Mouse (Mus musculus) testis, postnatal 10 days (tissue): ENCODE results near the gene Hsdl2.
"Not testable (repeated sequence)": the region's sequence is repeated elsewhere in the genome, so short reads cannot be mapped to it uniquely, and the experiment has no call there.

Experiments
- DNase-seq: peaks from one replicate; pipeline ENCODE4 v3.0.0; 2021; ENCODE audit warnings: low spot score

Gene Hsdl2

DNA sequence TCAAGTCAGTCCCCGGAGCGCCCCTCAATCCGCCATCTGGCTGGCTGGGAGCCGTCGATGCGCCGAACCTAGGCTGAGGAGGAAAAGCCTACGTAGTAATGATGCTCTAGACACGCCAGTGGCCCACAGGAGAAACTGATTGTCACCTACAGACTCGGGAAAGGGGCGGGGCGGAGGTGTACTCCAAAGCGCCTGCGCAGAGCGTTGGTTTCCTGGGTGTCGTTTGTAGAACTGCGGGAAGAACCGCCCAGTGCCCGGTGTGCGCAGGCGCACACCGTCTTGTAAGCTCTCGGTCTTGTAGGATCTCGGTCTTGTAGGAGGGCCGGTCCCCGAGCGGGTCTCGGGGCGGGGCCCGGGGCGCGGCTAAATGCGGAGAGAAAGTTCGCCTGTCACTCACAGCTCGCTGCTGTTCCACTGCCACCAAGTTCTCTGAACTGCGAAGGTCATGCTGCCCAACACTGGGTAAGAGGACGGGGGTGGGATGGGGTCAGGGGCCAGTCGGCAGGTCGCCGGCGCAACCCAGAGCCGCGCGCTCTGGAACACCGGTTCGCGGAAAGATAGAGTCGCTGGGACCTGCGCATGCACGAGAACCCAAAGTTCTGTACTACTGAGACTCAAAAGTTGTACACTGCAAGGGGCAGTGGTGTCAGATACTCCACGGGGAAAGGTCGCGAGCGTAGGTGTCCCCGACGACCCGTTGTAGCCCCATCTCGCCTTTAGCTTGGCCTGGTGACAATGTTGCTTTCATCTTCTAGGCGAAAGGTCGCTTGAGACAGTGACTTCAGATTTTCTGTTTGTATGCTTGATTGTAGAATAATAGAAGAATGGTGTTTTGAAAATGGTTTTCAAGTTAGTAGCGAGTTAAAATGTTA lies at the start of gene Hsdl2:
TSS of gene Hsdl2 (plus strand) at position 250 of the 872 bp plus-strand sequence.
- DNase-seq, result peak; percentile 99

DNA sequence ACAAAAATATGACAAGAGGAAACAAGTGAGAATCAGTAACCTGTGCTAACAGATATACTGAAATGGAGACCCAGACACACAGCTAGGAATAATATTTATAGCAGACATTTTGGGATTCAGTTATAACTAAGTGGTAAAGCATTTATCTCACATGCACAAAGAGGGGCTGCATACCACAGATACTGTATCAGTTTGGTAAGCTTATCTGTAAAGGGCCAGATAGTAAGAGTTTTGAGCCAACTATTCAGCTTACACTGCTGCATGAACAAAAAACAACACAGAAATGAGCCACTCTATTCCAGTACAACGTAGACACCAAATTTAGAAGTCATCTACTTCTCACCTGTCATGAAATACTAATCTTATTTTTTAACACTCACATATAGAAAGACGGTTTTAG lies 48.1 kb upstream of the Hsdl2 start:
- DNase-seq, result no peak

DNA sequence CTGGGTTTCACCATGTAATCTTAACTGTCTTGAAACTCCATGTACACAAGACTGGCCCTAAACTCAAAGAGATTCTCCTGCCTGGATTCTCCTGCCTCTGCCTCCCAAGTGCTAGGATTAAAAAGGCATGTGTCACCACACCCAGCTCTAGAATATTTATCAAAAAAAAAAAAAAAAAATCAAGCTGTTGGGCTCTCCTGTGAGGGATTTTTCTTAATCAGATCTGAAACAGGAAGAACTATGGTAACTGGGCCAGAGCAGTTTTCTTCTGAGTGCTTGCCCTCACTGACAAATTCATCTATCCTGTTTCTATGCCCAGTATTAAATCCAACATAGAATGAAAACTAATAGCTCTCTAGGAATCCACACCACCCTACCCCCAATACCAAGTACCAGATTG lies 45.7 kb upstream of the Hsdl2 start:
- no peak for DNase-seq

DNA sequence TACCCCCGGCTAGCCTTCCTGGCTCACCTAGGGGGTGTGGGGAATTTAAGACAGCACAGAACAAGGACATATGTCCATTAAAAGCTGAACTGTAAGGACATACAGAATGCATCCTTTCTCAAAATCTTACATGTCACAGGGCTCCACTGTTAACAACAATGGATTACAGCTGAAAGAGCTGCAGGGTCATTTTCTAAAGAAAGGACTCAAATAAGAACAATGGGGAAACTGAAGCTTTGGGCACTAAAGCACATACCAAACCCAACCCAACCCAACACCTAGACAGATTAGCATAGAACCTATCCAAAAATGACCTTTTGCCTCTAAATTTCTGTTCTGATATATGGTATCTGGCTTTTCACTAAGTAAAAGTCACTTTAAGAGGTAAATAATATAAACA lies 45.1 kb upstream of the Hsdl2 start:
- no peak for DNase-seq

DNA sequence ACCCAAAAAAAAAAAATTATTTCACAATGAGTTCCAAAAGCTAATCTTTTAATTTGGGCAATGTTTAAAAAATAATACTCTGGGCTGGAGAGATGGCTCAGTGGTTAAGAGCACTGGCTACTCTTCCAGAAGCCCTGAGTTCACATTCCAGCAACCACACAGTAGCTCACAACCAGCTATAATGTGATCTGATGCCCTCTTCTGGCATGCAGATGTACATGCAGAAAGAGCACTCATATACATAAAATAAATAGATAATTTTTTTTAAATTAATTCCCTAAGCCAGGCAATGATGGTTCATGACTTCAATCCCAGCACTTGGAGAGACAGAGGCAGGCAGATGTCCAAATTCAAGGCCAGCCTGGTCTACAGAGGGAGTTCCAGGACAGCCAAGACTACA lies 38.4 kb upstream of the Hsdl2 start:
- DNase-seq, result no peak

DNA sequence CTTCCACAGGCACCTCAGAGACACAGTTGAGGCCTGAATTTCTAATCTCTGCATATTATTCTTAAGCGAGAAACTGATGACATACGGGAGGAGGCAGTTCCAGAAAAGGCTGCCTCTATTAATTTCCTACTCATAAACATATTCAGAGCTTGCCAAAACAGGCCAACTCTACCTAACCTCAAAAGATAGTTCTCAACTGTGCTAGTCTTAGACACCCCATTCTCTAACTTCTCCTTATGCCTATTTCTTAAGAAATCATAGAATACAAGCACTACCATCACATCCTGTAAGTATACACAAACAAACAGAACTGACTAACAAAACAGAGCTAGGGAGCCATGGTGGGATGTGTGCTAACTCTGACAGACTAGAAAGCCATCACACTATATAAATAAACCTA lies 36.7 kb upstream of the Hsdl2 start:
- DNase-seq, result no peak

DNA sequence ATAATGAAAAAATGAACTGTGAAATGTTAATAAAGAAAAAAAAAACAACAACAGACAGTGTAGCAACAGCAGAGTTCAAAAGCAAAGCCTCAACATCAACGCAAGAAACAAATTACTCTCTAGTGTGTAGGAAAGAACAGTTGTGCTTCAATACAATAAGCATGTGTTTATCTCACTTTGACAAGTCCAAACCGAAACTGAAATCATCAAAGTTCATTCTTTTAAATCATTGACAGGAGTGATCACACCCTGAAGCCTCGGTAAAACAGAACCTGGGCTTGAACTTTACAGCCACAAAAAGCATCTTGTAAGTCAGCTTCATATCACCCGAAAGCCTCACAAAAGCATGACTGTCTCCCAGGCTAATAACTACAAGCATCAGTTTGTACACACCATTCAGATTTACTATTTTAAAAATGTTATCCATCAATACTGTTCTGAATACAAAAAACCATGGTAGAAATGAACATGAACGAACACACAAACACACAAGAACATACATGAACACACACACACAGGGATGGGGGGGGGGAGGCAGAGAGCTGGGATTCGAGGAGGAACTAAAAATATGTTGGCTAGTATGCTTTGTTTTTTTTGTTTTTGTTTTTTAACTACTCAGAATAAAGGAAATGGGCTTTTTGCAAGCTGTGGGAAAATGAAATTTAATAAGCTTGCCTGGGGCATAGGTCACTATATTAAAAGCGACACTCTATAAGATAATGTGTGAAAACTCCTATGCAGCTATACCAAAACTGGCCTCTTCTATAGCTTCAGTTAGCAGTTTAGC lies 34.9 kb upstream of the Hsdl2 start:
- DNase-seq, result no peak

DNA sequence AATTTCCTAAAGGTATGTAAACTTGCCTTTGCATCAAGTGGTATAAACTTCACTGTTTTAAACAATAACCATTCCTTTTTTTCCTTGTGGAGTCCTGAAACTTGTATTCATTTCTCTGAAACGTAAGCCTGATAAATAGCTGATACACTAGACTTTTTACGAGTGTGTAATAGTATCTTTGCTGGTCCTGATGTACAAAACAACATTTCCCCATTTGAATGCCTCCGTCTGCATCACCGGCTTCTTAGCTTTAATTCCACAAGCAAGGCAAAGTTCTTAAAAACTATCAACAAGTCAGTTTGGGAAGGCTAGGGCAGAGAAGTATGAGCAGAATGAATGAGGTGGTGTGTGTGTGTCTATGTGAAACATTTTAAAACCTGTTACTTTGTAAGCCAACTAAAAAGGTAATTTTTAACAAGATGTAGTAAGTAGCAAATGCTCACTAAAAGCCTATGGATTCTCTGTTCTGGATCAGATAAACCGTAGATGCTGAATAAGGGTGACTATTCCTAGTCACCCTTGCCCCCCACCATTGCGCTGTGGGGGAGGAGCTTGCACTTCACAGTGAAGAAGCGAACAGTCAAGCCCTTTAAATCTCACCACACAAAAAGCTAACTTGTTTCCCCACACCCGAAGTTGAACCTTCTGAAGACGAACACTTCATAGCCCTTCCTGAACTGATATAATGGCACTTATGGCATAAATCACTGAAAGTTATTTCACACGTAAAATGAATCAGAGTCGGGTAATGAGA lies 34.0 kb upstream of the Hsdl2 start:
- DNase-seq, result peak; percentile 49

DNA sequence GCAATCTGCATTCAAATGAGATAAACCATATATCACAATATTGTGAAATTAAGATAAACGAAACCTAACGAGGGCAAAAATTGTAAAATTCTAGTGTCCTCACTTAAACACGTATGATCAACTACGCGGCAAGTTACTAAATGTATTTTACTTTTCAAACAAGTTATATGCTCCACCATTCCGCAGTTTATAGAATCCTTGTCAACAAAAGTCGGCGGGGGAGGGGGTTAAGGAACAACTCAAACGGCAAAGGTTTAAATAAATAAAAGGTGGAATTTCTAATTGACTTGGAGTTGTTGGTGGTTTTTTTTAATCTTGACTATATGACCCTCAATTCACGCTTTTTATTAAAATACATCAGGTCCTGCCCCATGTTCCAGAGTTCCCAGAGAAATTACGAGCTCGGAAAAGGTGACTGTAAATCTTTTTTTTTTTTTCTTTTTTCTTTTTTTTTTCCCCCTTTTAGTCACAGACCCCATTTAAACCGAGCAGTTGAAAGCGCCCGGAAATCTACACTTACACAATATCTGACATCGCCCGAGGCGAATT lies 33.3 kb upstream of the Hsdl2 start:
- no peak for DNase-seq

DNA sequence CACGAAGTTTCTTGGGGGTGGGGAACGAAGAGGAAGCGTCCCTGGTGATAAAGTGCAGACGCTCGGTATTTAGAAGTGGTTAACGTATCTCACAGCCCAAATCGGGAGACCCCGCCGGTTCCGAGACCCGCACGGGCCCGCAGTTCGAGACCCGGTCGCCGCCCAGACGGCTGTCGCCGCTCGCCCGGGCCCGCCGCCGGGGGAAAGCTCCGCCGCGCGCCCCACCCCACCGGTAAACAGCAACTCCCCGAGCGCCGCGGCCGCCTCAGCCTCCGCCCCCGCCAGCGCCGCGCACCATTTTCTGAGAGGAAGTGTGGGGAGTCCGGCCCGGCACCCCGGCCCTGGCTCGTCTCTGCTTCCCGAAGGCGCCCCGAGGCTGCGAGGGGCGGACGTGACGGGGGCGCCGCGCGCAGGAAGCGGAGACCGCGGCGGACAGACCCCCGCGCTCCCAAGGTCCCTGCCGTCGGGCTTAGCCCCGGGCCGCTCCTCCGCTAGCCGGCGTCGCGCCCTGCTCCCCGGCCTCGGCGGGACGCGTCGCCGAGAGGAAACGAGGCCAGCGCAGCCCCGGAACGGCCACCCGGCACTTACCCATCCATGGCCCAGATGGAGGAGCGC lies 32.7 kb upstream of the Hsdl2 start:
- DNase-seq, result peak; percentile 83

DNA sequence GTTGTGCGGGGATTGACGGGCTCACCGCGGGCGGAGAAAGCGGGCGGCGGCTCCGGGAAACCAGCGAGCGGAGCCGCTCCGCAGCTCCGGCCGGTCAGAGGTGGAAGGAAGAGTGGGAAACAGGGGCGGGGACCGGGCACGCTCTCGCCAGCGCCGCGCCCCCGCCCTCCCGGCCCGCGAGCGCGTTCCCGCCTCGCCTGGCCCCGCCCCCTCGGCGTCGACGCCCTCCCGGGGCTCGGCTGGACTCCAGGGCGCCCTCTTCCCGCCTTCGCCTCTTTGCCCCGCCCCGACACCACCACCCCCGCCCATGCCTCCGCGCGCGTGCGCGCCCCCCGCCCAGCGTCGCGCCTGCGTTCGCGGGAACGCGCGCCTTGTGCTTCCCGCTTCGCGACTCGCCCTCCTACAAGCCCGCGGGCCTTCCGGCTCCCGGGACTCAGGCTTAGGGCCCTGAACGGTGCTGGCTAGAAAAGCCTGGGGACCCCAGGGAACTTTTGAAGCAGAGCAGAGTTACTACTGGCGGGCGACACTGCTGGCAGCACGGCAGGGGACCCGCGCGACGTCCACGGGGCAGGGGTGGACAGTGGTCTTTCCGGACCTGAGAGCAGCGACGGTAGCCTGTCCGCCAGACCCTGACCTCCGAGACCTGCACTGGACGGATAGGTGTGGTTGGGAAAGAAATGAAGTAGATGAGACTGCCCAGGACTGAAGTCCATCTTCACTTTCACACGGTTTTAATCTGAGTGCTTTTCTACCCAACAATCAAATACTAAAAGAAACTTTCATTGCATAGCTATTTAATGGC lies 32.0 kb upstream of the Hsdl2 start, which contains the start of gene Ptbp3:
TSS of gene Ptbp3 (minus strand) at position 190 of the 802 bp plus-strand sequence.
- peak; percentile 98 for DNase-seq

DNA sequence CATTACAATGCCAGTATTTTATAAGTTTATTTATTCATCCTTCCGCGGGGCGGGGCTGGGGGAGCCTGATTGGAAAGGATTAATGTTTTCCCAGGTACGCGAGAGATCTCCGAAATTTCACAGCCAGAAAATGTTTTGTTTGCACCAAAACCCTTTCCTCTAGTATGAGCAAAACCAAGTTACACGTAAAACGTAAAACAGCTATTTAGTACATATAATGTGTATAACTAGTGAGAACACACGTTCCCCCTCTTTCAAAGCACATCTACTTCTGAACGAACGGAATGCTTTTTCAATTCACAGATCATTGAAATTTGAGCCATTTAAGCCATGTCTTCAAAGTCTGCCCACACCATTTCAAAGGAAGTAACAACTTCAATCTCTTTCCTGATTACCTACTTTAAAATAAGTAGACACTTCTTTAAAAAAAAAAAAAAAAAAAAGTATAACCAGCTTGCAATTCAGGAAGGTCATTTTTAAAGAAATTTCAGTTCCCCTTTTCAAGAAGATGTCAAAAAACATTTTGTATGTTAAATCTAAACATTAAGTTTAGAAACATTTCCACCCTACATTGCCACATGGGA lies 31.3 kb upstream of the Hsdl2 start:
- no peak for DNase-seq

DNA sequence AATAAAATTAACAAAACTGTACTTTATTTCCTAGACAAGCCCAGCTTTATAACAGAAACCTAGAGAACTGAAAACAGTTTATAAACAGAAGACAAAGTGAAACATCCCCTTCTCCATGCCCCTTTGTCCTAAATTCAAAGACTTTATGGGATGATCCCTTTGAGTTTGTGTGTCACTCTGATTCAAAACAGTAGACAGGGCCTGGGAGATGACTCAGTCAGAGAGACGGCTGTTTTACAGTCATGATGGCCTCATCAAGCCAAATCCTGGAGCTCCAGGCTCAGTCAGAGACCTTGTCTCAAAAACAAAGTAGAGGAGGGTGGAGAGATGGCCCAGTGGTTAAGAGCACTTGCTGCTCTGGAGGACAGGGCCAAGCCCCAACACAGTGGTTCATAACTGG lies 29.5 kb upstream of the Hsdl2 start:
- no peak for DNase-seq

DNA sequence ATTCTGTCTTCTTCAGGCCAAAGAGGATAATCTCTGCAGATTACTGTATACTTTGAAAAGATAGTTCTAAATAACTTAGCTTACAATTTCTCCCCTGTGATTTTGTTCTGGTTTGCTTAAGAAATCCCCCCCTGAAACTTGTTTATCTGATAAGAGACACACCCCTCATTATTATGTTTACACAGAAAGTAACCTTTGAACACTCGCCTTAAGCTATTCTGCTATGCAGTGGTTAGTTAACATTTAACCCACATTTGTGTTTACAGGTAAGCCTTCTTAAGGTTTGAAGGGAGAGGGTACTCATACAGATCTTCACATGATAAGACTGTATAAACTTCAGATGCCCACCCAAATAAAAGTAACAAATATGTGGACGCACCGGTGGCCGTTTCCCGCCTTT lies 28.5 kb upstream of the Hsdl2 start:
- DNase-seq, result no peak

DNA sequence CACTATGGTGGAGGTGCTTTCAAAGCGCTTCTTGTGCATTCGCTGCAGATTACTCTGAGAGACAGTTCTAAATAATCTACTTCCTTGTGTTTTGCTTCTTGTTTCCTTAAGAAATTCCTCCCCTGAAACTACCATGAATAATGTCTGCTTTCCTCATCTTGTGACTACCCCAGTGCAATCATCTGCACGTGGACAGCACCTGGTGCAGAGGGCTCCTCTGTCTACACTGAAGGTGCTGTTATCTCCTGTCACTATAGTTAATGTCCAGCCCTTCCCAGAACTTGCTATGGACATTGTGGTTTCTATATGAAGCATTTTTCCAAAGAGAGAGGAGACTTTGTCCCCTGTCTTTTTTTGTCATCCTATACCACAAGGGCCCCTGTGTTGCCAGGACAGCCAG lies 27.8 kb upstream of the Hsdl2 start:
- DNase-seq, result no peak

DNA sequence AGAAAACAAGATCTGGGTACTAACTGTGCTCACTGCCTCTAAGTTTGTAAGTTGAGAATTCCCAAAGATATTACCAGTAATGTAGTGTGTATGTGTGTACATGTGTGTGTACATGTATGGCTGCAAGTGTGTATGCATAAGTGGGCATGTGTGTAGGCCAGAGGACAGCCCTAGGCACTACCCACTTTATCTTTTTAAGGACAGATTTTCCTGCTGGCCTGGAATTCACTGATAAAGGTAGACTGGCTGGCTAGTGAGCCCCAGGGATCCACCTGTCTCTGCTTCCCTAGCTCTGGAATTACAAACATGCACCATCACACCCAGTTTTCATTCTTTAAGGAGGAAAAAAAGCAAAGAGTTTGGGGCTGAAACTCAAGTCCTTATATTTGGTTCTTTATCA lies 26.2 kb upstream of the Hsdl2 start:
- DNase-seq, result no peak

DNA sequence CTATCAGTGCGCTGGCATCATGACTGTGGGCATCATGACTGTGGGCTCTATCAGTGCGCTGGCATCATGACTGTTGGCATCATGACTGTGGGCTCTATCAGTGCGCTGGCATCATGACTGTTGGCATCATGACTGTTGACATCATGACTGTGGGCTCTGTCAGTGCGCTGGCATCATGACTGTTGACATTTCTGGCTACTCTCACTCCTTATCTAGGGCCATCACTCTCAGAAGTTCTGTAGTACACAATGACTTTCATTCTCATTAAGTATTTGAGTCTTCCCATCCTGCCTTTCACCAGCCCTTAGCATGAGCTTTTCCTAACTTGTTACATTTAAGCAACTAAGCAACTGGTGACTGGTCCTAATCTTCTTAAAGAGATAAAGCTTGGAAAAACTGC lies 24.0 kb upstream of the Hsdl2 start:
- DNase-seq, result not testable (repeated sequence)

DNA sequence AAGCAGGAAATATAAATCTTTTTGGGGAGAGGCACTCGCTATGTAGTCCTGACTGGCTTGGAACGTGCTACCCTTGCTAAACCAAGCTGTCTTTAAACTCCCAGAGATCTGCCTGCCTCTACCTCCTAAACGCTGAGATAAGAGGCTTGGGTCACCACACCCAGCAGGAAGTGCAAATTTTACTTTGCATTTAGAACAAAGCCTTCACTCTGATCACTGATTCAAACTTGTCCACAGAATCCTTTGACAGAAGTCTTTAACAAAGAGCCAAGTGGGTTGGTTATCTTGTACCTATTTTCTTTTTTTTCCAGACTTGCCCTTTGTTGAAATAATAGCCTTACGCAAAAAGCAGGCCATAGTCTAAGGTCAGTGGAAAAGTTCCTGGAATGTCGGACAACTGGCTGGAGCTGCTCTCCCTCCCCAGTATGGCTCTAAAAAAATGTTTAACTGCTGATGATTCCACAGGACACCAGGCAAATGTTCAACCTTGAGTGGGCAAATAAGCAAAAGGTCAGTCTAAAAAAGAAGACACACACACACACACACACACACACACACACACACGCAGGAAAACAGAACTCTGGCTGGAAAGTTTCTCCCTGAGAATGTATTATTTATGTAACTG lies 23.2 kb upstream of the Hsdl2 start:
- DNase-seq, result no peak

DNA sequence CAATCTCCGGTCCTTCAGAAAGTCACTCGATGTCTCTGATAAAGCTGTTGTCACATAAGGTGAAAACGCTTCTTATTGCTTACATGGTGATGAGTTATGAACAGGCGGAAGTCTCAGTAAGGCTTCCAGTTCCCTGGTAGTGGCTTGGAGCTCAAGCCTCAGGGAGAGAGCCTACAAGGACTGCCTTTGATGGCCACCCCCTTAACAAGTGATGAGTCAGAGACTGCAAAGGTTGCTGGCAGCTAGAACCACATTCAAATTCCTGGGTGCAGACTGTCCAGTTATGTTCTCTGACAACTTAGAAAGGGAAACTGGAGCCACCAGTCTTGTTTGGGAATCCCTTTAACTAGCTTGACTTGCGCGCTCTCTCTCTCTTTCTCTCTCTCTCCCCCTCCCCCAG lies 21.2 kb upstream of the Hsdl2 start:
- no peak for DNase-seq

DNA sequence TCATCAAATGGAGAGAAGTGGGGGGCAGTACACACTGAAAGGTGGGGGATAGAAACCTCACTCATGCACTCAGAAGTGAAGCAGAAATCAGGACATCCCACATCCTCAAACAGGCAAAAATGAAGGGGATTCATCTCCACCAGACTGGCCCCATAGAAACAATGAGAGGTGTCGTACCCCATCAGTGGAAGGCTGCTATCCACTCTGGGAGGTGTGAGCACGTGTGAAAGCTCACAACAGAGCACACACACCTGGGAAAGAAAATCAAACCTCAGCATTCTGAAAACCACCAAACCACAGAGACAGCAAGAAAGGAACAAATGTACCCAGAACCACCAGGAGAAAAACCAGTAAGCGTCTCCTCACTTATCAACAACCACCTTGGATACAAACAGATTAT lies 17.2 kb upstream of the Hsdl2 start:
- DNase-seq, result no peak
